Mouse (Mus musculus): ENCODE measurements at regions not wholly inside any gene's neighbourhood (a gene's known extent, or its start where the extent isn't known, plus 50 kb on each side); places are given as distances from the start of the nearest gene placed in this dataset.

GRCm38 (mm10) chr9:43692015-43692414, 51.8 kb upstream of the Nectin1 start:
- DNase-seq (ENCODE audit: low spot score in 2 of 2): no peak

- DNase-seq (ENCODE audit: low spot score in 2 of 2): no peak
These were observed 51.2 kb upstream of the Nectin1 start for GRCm38 (mm10) chr9:43692538-43692937.
